Mouse (Mus musculus) kidney, embryonic 16.5 days (tissue): ENCODE measurements at regions not wholly inside any gene's neighbourhood (a gene's known extent, or its start where the extent isn't known, plus 50 kb on each side); places are given as distances from the start of the nearest gene placed in this dataset.
A peak's percentile ranks its signal among the peaks of the same experiment; 100 is the strongest.

Experiments used
- ATAC-seq: fragments of 200-750 bp; cut with Nextera tagmentation; 2 replicates; pipeline ENCODE4 v1.8.0; 2017; ENCODE audit warnings: moderate TSS enrichment; ENCODE audit not compliant: low FRiP score, low TSS enrichment
- H3K27ac ChIP-seq: fragments of 300-500 bp; sonication (generic); 2 replicates; pipeline ENCODE4 v1.5.1; 2014; ENCODE audit warnings: low read length
- H3K27me3 ChIP-seq: fragments of 300-500 bp; sonication (generic); 2 replicates; pipeline ENCODE4 v1.6.1; 2014; ENCODE audit warnings: low read length, control low read depth, mixed read lengths; ENCODE audit not compliant: insufficient read depth
- H3K36me3 ChIP-seq: fragments of 300-500 bp; sonication (generic); 2 replicates; pipeline ENCODE4 v1.6.1; 2014; ENCODE audit warnings: low read length, control low read depth, mixed read lengths; ENCODE audit not compliant: insufficient read depth
- H3K4me1 ChIP-seq: fragments of 300-500 bp; sonication (generic); 2 replicates; pipeline ENCODE4 v1.6.1; 2014; ENCODE audit warnings: low read length, control low read depth, mixed read lengths; ENCODE audit not compliant: insufficient read depth
- H3K4me2 ChIP-seq: fragments of 300-500 bp; sonication (generic); replicated peaks from 2 replicates; pipeline ENCODE4 v1.6.1; 2014; ENCODE audit warnings: low read depth, low read length
- H3K4me3 ChIP-seq: fragments of 300-500 bp; sonication (generic); 2 replicates; pipeline ENCODE4 v1.5.1; 2014; ENCODE audit warnings: mild to moderate bottlenecking, low read length
- H3K9ac ChIP-seq: fragments of 300-500 bp; sonication (generic); replicated peaks from 2 replicates; pipeline ENCODE4 v1.6.1; 2014; ENCODE audit warnings: low read length
- H3K9me3 ChIP-seq: fragments of 300-500 bp; sonication (generic); 2 replicates; pipeline ENCODE4 v1.6.1; 2016; ENCODE audit warnings: low read length, control low read depth
- WGBS: fragments of 180-500 bp; shearing (Covaris S2); extraction: QIAGEN DNeasy Blood & Tissue Kit; methylation state at CpG from one replicate; pipeline ENCODE4 v1.1.7; 2014; 5-methylcytosine and 5-hydroxymethylcytosine counted together

GRCm38 (mm10) chr9:118204456-118204855 lies 54.5 kb upstream of the Cmc1 start:
- no peak overlapping the region for H3K9ac ChIP-seq
- H3K4me1 ChIP-seq: no peaks in the 10 kb centered on the region
- WGBS: 83% methylated on average over 9 of the region's 9 CpGs
- H3K9me3 ChIP-seq: no peaks in the 10 kb centered on the region
- H3K4me2 ChIP-seq: no peak overlapping the region
- H3K27ac ChIP-seq: no peak overlapping the region
- no peaks in the 10 kb centered on the region for H3K36me3 ChIP-seq
- H3K4me3 ChIP-seq: no peak overlapping the region
- ATAC-seq: no peak
- H3K27me3 ChIP-seq: no peaks in the 10 kb centered on the region

GRCm38 (mm10) chr9:118206483-118206882 lies 56.5 kb upstream of the Cmc1 start:
- Histone ChIP-seq H3K9me3 (no peaks in the 10 kb centered on the region), H3K27ac (no peak overlapping the region), H3K9ac (no peak overlapping the region), H3K27me3 (no peaks in the 10 kb centered on the region), H3K4me1 (no peaks in the 10 kb centered on the region), H3K4me3 (no peak overlapping the region), H3K36me3 (no peaks in the 10 kb centered on the region), H3K4me2 (no peak overlapping the region)
- ATAC-seq: no peak
- WGBS: 90% methylated on average over 7 of the region's 7 CpGs

GRCm38 (mm10) chr9:118219696-118220095 lies 69.7 kb upstream of the Cmc1 start:
- H3K4me2 ChIP-seq: no peak overlapping the region
- no peaks in the 10 kb centered on the region for H3K27me3 ChIP-seq
- no peak overlapping the region for H3K4me3 ChIP-seq
- no peak overlapping the region for H3K9ac ChIP-seq
- no peaks in the 10 kb centered on the region for H3K36me3 ChIP-seq
- no peaks in the 10 kb centered on the region for H3K4me1 ChIP-seq
- WGBS: 93% methylated on average over 5 of the region's 5 CpGs
- ATAC-seq: no peak
- H3K9me3 ChIP-seq: peaks cover 4% of the 10 kb centered on the region
- H3K27ac ChIP-seq: no peak overlapping the region

GRCm38 (mm10) chr9:118221186-118221585 lies 71.2 kb upstream of the Cmc1 start:
- 84% methylated on average over 14 of the region's 14 CpGs for WGBS
- no peak overlapping the region for H3K9ac ChIP-seq
- H3K9me3 ChIP-seq: no peaks in the 10 kb centered on the region
- no peak overlapping the region for H3K4me2 ChIP-seq
- H3K27ac ChIP-seq: no peak overlapping the region
- no peak for ATAC-seq
- H3K4me3 ChIP-seq: no peak overlapping the region
- H3K36me3 ChIP-seq: no peaks in the 10 kb centered on the region
- no peaks in the 10 kb centered on the region for H3K4me1 ChIP-seq
- no peaks in the 10 kb centered on the region for H3K27me3 ChIP-seq

GRCm38 (mm10) chr9:118227401-118228061 lies 77.6 kb upstream of the Cmc1 start:
- H3K27ac ChIP-seq: no peak overlapping the region
- H3K9ac ChIP-seq: no peak overlapping the region
- no peaks in the 10 kb centered on the region for H3K36me3 ChIP-seq
- 0 out of 2 replicates have a peak overlapping the region, but pooled peaks have one; percentile 5 for H3K4me3 ChIP-seq
- H3K27me3 ChIP-seq: no peaks in the 10 kb centered on the region
- H3K4me1 ChIP-seq: no peaks in the 10 kb centered on the region
- ATAC-seq: no peak
- peak overlapping the region; percentile 26 for H3K4me2 ChIP-seq
- WGBS: 38% methylated on average over 23 of the region's 23 CpGs
- no peaks in the 10 kb centered on the region for H3K9me3 ChIP-seq

- H3K27ac ChIP-seq: no peak overlapping the region
- no peak overlapping the region for H3K4me2 ChIP-seq
- 59% methylated on average over 19 of the region's 19 CpGs for WGBS
- H3K4me3 ChIP-seq: no peak overlapping the region
- no peak overlapping the region for H3K9ac ChIP-seq
- H3K27me3 ChIP-seq: no peaks in the 10 kb centered on the region
- no peaks in the 10 kb centered on the region for H3K4me1 ChIP-seq
- no peak for ATAC-seq
- H3K36me3 ChIP-seq: no peaks in the 10 kb centered on the region
- H3K9me3 ChIP-seq: no peaks in the 10 kb centered on the region
Observed at GRCm38 (mm10) chr9:118228691-118229427, 78.9 kb upstream of the Cmc1 start.

GRCm38 (mm10) chr9:118240711-118241110 lies 90.7 kb upstream of the Cmc1 start:
- Histone ChIP-seq H3K9me3 (no peaks in the 10 kb centered on the region), H3K4me2 (no peak overlapping the region), H3K4me3 (no peak overlapping the region), H3K4me1 (no peaks in the 10 kb centered on the region), H3K9ac (no peak overlapping the region), H3K27ac (no peak overlapping the region), H3K27me3 (no peaks in the 10 kb centered on the region), H3K36me3 (no peaks in the 10 kb centered on the region)
- no peak for ATAC-seq
- 76% methylated on average over 4 of the region's 4 CpGs for WGBS

GRCm38 (mm10) chr9:118246820-118247628 lies 97.0 kb upstream of the Cmc1 start:
- Histone ChIP-seq H3K27me3 (no peaks in the 10 kb centered on the region), H3K9ac (no peak overlapping the region), H3K4me2 (no peak overlapping the region), H3K4me1 (no peaks in the 10 kb centered on the region), H3K4me3 (no peak overlapping the region), H3K9me3 (no peaks in the 10 kb centered on the region), H3K27ac (no peak overlapping the region), H3K36me3 (no peaks in the 10 kb centered on the region)
- WGBS: 16% methylated on average over 15 of the region's 15 CpGs
- no peak for ATAC-seq

- Histone ChIP-seq H3K36me3 (no peaks in the 10 kb centered on the region), H3K9me3 (no peaks in the 10 kb centered on the region), H3K4me2 (no peak overlapping the region), H3K27ac (no peak overlapping the region), H3K9ac (no peak overlapping the region), H3K4me1 (no peaks in the 10 kb centered on the region), H3K4me3 (no peak overlapping the region), H3K27me3 (no peaks in the 10 kb centered on the region)
- ATAC-seq: no peak
Observed at GRCm38 (mm10) chr9:118253829-118254228, 103.9 kb upstream of the Cmc1 start.
